Mouse (Mus musculus): Measurements from ENCODE around the gene Sez6l. TPM values are rescaled to one million over a fixed set of nuclear protein-coding genes. Genes with fewer than 3 reads are reported as not detected.

Gene Sez6l
- polyA plus RNA-seq (2012; ENCODE audit: low replicate concordance) = 0.18 and 0.27 TPM in 2 replicates

GRCm38 (mm10) chr5:112576993-112577670, at the start of gene Sez6l:
Gene Sez6l, minus strand, starts transcription at chr5:112577185.

GRCm38 (mm10) chr5:112448747-112449440, 128.1 kb downstream of the Sez6l start, which contains the start of gene Gm6588:
Gene Gm6588, plus strand, starts transcription at chr5:112449426.

GRCm38 (mm10) chr5:112394779-112395443, 182.1 kb downstream of the Sez6l start, which contains the start of gene Asphd2:
Gene Asphd2, minus strand, starts transcription at chr5:112394866.

Other genes with a start within 250 kb of the Sez6l start
- gene Srrd, start 234.1 kb downstream of the Sez6l start, polyA plus RNA-seq (2012; ENCODE audit: low replicate concordance) = 8.7 and 20.7 TPM in 2 replicates
- gene Hps4, start 234.1 kb downstream of the Sez6l start, polyA plus RNA-seq (2012; ENCODE audit: low replicate concordance) = 14.3 and 39.3 TPM in 2 replicates
- 0.04 TPM in 1 of 2 replicates, not detected in the other for gene Gm6583, start 221.2 kb downstream of the Sez6l start, polyA plus RNA-seq (2012; ENCODE audit: low replicate concordance)
- gene Asphd2, start 182.3 kb downstream of the Sez6l start, polyA plus RNA-seq (2012; ENCODE audit: low replicate concordance) = 0.13 TPM in 1 of 2 replicates, not detected in the other
- gene Gm6588, start 127.8 kb downstream of the Sez6l start, polyA plus RNA-seq (2012; ENCODE audit: low replicate concordance) = not detected in 2 replicates

Measured in hematopoietic multipotent progenitor cell, adult 10-12 weeks (in vitro differentiated cells).